Mouse (Mus musculus) retina, postnatal 7 days (tissue): ENCODE measurements around the gene Rpusd3.
A peak's percentile ranks its signal among the peaks of the same experiment; 100 is the strongest.

ENCODE experiments used
- DNase-seq: peaks from one replicate; pipeline ENCODE4 v3.0.0-alpha.2; 2012; ENCODE audit warnings: low read depth, low spot score

Gene Rpusd3

DNA sequence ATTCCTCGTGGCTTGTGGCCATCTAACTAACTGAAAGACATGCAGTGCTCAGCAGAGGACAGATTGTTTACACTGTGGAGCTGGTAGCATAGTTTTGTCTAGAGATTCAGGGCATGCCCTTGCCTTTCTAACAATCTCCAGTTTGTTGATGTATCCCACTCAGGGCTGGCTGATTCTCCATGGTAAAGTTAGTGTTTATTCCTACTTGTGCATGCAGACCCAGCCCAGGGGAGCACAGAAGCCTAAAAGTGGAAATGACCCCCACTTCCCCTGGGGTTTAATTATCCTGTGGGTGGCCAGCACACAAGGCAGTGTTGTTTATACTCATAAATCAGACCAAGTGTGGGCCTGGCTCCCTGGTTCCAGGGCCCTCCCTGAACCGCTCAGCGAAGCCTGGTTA is 33.1 kb downstream of the Rpusd3 start:
- no peak for DNase-seq

DNA sequence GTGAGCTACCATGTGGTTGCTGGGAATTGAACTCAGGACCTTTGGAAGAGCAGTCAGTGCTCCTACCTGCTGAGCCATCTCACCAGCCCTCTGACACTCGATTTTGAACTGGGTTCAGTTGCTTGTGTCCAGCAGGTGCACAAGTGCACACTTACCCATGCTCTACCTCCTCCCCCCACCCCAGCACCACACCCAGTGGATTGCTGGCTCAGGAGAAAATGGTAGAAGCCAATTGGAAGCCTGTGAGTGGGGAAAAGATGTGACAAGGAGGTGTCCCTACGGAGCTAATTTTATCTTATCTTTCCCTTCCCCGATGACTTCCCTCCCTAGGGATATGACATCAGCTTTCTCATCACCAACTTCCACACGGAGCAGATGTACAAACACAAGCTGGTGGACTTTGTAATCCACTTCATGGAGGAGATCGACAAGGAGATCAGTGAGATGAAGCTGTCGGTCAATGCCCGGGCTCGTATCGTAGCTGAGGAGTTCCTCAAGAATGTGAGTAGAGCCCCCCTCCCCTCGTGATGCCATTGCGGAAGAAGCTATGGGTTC is 33.9 kb downstream of the Rpusd3 start:
- no peak for DNase-seq

DNA sequence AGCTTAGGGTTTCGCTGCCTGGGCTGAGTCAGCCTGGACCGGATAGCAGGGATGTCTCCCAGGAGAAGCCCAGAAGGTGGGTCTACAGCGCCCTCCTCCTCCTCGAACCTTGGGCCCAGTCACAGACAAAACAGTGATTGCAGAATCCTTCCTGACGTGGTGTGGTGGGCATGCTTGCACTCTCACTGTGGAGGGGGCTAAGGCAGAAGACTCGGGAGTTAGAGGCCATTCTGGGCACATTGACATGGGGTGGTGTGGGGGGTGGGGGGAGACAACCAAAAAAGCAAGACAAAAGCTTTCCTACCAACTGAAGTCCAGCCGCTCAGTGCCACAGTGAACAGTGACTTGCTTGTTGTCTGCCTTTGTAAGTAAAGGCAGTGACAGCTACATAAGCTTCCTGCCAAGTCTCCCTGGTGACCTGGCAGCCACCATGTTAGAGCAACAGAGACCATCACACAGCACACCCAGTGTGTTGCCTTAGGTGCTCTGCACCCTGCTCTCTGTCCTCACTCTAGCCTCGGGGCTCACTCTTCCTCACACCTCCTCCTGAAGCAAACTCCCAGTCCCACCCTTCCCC is 34.7 kb downstream of the Rpusd3 start:
- no peak for DNase-seq

DNA sequence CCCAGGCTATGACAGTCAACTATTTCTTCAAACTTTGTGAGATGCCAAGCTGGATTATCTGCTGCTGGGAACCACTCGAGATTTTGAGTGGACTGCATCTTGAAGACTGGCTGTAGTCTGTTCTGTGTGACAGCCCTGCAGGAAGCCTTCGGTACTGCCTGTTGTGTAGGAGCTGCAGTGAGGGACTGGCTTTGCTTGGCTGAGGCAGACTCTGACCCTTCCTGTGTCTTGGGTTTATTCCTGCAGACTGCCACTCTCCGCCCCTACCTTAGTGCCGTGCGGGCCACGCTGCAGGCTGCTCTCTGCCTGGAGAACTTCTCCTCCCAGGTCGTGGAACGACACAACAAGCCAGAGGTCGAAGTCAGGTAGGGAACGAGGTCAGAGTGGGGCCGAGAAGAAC is 38.7 kb downstream of the Rpusd3 start:
- DNase-seq: no peak

- DNase-seq: no peak
Observed at GRCm38 (mm10) chr6:113379246-113379645, 39.9 kb downstream of the Rpusd3 start.

GRCm38 (mm10) chr6:113377496-113378385 is 41.4 kb downstream of the Rpusd3 start, which contains the start of the genes Tada3 and Arpc4:
Gene Tada3, minus strand, starts transcription at chr6:113377883.
Gene Arpc4, plus strand, starts transcription at chr6:113378115.
- DNase-seq: peak; percentile 92

GRCm38 (mm10) chr6:113377172-113377495 is 42.0 kb downstream of the Rpusd3 start:
- DNase-seq: no peak

DNA sequence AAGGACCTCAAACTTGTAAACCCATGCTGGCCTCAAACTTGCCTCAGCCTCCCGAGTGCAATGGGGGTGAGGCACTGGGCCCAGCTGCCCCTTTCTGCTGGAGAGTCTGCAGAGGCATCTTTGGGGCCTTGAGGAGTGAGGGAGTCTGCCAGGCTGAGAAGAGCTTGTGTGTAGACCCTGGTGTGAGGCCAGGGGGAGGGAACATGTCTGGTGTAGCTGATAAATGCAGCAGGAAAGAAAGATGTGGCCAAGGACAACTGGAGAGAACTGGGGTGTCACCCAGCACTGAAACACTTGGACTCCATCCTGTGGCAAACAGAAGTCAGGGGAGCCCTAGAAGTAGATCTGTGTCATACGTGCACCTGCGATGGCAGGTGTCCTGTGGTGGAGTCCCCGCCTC is 45.6 kb downstream of the Rpusd3 start:
- no peak for DNase-seq

DNA sequence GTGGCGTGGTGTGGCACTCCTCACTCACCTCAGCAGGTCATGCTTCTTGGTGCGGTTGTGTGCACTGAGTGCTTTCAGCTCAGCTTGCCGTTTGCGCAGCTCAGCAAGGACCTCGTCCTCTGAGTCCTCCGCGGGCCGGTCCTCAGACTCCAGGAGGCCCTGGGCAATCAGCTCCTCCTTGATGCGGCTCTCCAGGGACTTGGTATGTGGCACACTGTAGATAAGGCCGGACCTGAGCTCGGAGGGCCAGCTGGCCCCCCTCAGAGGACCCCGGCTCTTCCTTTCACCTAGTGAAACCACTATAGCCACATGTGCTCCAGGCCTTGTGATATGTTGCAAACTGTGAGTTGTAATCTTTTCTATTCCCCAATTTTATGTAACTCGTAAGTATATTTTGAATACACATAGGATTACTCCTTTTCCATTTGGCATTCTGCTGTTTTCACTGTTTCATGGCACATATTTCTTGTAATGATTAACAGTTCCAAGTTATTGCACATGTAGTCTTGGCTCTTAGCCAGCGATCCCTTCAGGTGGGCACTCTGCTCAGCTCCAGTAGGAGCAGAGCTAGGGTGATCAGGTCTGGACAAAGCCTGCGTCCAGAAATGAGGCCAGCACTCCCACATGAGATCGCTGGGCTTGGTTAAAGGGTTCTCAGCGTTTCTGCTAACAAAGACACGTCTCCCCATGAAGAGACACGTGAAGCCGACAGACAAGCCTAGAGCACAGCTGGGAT is 48.8 kb downstream of the Rpusd3 start:
- DNase-seq: no peak

DNA sequence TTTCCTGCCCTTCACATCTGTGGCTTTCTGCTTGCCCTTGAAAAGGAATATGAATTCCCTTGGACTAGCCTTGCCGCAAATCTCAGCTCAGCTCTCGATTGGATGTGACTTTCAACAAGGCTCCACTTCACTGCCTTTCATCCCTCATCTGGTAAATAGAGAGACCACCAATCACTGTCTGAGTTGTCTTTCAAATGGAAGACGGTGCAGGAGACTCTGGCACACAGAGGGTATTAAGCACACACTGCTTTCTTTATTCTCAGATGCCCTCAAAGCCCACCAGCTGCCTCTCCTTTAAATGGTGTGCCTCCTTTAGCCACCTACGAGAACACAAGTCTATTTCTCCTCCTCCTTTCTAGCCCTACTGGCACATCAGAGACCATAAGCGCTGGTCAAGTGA is 50.6 kb downstream of the Rpusd3 start:
- DNase-seq: no peak

DNA sequence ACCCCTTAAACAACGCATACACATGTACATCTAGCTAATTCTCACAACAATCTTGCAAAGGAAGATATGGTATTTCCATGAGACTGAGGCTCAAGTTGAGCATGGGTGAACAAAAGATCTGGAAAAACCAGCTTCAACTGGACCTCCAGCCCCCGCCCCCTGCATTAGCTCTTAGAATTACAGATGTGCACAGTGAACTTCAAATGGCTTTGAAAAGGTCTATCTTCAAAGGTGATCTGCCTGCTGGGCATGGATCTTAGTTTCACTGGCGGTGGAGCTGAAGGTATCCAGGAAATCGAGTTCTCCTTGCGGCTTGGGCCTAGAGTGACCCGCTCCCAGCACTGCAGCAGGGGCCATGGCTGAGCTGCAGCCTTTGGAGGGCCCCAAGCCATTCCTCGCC is 51.0 kb downstream of the Rpusd3 start:
- DNase-seq: no peak

DNA sequence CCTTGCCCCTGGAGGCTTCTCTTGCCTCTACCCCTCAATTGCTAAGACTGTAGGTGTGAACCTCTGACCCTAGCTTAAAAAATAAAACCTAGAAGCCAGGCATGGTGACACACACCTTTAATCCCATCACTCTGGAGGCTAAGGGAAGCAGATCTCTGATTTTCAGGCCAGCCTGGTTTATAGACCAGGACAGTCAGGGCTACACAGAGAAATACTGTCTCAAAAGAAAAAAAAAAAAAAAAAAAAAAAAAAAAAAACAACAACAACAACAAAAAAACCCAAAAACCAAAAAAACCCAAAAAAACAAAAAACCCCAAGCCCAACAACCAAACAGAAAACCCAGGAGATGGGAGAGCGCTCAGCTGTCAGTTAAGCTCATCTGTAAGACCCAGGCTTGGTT is 51.6 kb downstream of the Rpusd3 start:
- no peak for DNase-seq

GRCm38 (mm10) chr6:113366639-113367038 is 52.5 kb downstream of the Rpusd3 start:
- DNase-seq: no peak
